ENCODE assay signal across 12 mouse cellular contexts in genomic region chr6:112781409-112782093, GRCm38 (mm10).
A peak's percentile ranks its signal among the peaks of the same experiment; 100 is the strongest.
DNase-seq lines count a peak whose midpoint lies in the region; ATAC-seq and TF ChIP-seq lines count a peak whose summit lies in the region.
"Had no signal": no experiment of that assay in that cellular context is flagged by ENCODE, and none has a peak within 500 bp of the region (broad histone marks: within the 10 kb centered on the region; RNA-seq: fewer than 3 reads in every experiment).

No protein-coding gene starts in this region.

- peak; percentile 13 to 53 for DNase-seq in heart, adult 9 months (ENCODE audit: low spot score in 2 of 2)
- no peak for DNase-seq in heart, embryonic 10.5 days (ENCODE audit: low spot score)
- no peak for DNase-seq in midbrain, embryonic 14.5 days
- no peak for DNase-seq in stomach, postnatal 0 days (ENCODE audit: low spot score)
- DNase-seq in left cerebral cortex, postnatal 14 days (ENCODE audit: low spot score in 2 of 2) = no peak
- no peak for DNase-seq in layer of hippocampus, postnatal 10 days (ENCODE audit: low spot score in 2 of 2)
- DNase-seq: kidney, postnatal 4 days; right cerebral cortex, postnatal 4 days had no signal

- no peak for ATAC-seq in midbrain, embryonic 14.5 days (ENCODE audit: low FRiP score, low TSS enrichment)
- ATAC-seq in midbrain, embryonic 15.5 days (replicated peaks) = no peak
- 0 out of 2 replicates have a peak, but pooled peaks have one; percentile 39 for ATAC-seq in common myeloid progenitor, adult 5-6 weeks (replicated peaks; ENCODE audit: low read depth, poor library complexity, severe bottlenecking)
- 0 out of 2 replicates have a peak, but pooled peaks have one; percentile 15 for ATAC-seq in stomach, postnatal 0 days (ENCODE audit: low FRiP score, low TSS enrichment)

- intact Hi-C loops in left cerebral cortex, postnatal 14 days (cut with DNase I) = loop anchor here (5.0 kb wide), 1 partner anchor 64 kb away; no protein-coding TSS in a partner anchor

- 75% methylated on average over 10 of the region's 10 CpGs for WGBS in heart, embryonic 10.5 days
- 88% methylated on average over 10 of the region's 10 CpGs for WGBS in midbrain, embryonic 14.5 days
- 87% methylated on average over 10 of the region's 10 CpGs for WGBS in midbrain, embryonic 15.5 days
- WGBS in stomach, postnatal 0 days = 68% methylated on average over 10 of the region's 10 CpGs

- H3K27me3 ChIP-seq in heart, embryonic 10.5 days (ENCODE audit: insufficient read depth, poor library complexity, severe bottlenecking) = no peaks in the 10 kb centered on the region
- no peaks in the 10 kb centered on the region for H3K27me3 ChIP-seq in midbrain, embryonic 14.5 days (ENCODE audit: control insufficient read depth, insufficient read depth, low read length)
- no peaks in the 10 kb centered on the region for H3K27me3 ChIP-seq in midbrain, embryonic 15.5 days (replicated peaks)
- no peaks in the 10 kb centered on the region for H3K27me3 ChIP-seq in stomach, postnatal 0 days (ENCODE audit: control insufficient read depth, insufficient read depth, low read length)
- H3K27me3 ChIP-seq: hindbrain, embryonic 13.5 days; limb, embryonic 12.5 days had no signal

- no peak overlapping the region for H3K4me3 ChIP-seq in heart, embryonic 10.5 days
- H3K4me3 ChIP-seq in midbrain, embryonic 14.5 days (replicated peaks; ENCODE audit: low read depth, low read length) = no peak overlapping the region
- H3K4me3 ChIP-seq in midbrain, embryonic 15.5 days = no peak overlapping the region
- H3K4me3 ChIP-seq in stomach, postnatal 0 days (ENCODE audit: low read depth, low read length) = no peak overlapping the region
- H3K4me3 ChIP-seq: hindbrain, embryonic 13.5 days; limb, embryonic 12.5 days had no signal

- H3K4me2 ChIP-seq in midbrain, embryonic 14.5 days (ENCODE audit: low read length) = no peak overlapping the region
- H3K4me2 ChIP-seq in midbrain, embryonic 15.5 days = no peak overlapping the region
- no peak overlapping the region for H3K4me2 ChIP-seq in stomach, postnatal 0 days (replicated peaks; ENCODE audit: low read depth)
- H3K4me2 ChIP-seq: hindbrain, embryonic 13.5 days; limb, embryonic 12.5 days had no signal

- no peak overlapping the region for H3K9ac ChIP-seq in midbrain, embryonic 14.5 days (replicated peaks; ENCODE audit: low read length)
- H3K9ac ChIP-seq in midbrain, embryonic 15.5 days = no peak overlapping the region
- H3K9ac ChIP-seq in stomach, postnatal 0 days (ENCODE audit: low read length) = no peak overlapping the region
- H3K9ac ChIP-seq: hindbrain, embryonic 13.5 days; limb, embryonic 12.5 days had no signal

- no peak for TF ChIP-seq EP300 in stomach, postnatal 0 days (optimal IDR thresholded peaks at IDR 0.05)

- H3K36me3 ChIP-seq in heart, embryonic 10.5 days = no peaks in the 10 kb centered on the region
- peaks cover 31% of the 10 kb centered on the region for H3K36me3 ChIP-seq in midbrain, embryonic 14.5 days (ENCODE audit: control insufficient read depth, insufficient read depth, low read length)
- H3K36me3 ChIP-seq in midbrain, embryonic 15.5 days (replicated peaks) = peaks cover 12% of the 10 kb centered on the region
- H3K36me3 ChIP-seq in stomach, postnatal 0 days (ENCODE audit: control insufficient read depth, insufficient read depth, low read length) = no peaks in the 10 kb centered on the region
- H3K36me3 ChIP-seq: limb, embryonic 12.5 days had no signal

- no peaks in the 10 kb centered on the region for H3K9me3 ChIP-seq in heart, embryonic 10.5 days
- H3K9me3 ChIP-seq in midbrain, embryonic 14.5 days (ENCODE audit: control insufficient read depth, low read length) = no peaks in the 10 kb centered on the region
- no peaks in the 10 kb centered on the region for H3K9me3 ChIP-seq in midbrain, embryonic 15.5 days
- H3K9me3 ChIP-seq in stomach, postnatal 0 days (ENCODE audit: control insufficient read depth, low read length) = no peaks in the 10 kb centered on the region
- H3K9me3 ChIP-seq: hindbrain, embryonic 13.5 days; limb, embryonic 12.5 days had no signal

- no peak overlapping the region for H3K27ac ChIP-seq in heart, embryonic 10.5 days
- 0 out of 2 replicates have a peak overlapping the region, but pooled peaks have one; percentile 20 for H3K27ac ChIP-seq in midbrain, embryonic 14.5 days (replicated peaks; ENCODE audit: low read depth, low read length)
- no peak overlapping the region for H3K27ac ChIP-seq in midbrain, embryonic 15.5 days
- no peak overlapping the region for H3K27ac ChIP-seq in stomach, postnatal 0 days (replicated peaks)
- H3K27ac ChIP-seq: hindbrain, embryonic 13.5 days; limb, embryonic 12.5 days had no signal

- no peaks in the 10 kb centered on the region for H3K4me1 ChIP-seq in heart, embryonic 10.5 days
- H3K4me1 ChIP-seq in midbrain, embryonic 14.5 days (ENCODE audit: control insufficient read depth, insufficient read depth, low read length) = no peaks in the 10 kb centered on the region
- H3K4me1 ChIP-seq in midbrain, embryonic 15.5 days = no peaks in the 10 kb centered on the region
- H3K4me1 ChIP-seq in stomach, postnatal 0 days (replicated peaks; ENCODE audit: control insufficient read depth, insufficient read depth) = no peaks in the 10 kb centered on the region
- H3K4me1 ChIP-seq: limb, embryonic 12.5 days had no signal

- TF ChIP-seq CTCF in stomach, postnatal 0 days (IDR thresholded peaks at IDR 0.05; ENCODE audit: low read depth) = peak; percentile 72

Comparison
In these comparisons a context has a peak if more than half of its experiments do, and no peak if none do; other contexts are left out.
1. DNase-seq: peak in heart, adult 9 months (2 of 2); none in heart, embryonic 10.5 days (single experiment), midbrain, embryonic 14.5 days (single experiment), stomach, postnatal 0 days (single experiment), left cerebral cortex, postnatal 14 days (0 of 2) and layer of hippocampus, postnatal 10 days (0 of 2).
2. ATAC-seq: peak in common myeloid progenitor, adult 5-6 weeks (single experiment) and stomach, postnatal 0 days (single experiment); none in midbrain, embryonic 14.5 days (single experiment) and midbrain, embryonic 15.5 days (single experiment).